Mouse (Mus musculus) MEL (cell line): Measurements from ENCODE around the gene Arl6ip5. TPM values are rescaled to one million over a fixed set of nuclear protein-coding genes. Genes with fewer than 3 reads are reported as not detected.

Source experiments
- DNase-seq: peaks from one replicate; pipeline ENCODE4 v3.0.0; 2011; ENCODE audit warnings: low read depth, low spot score
- H3K27ac ChIP-seq: 2 replicates; pipeline ENCODE4 v1.5.1; 2012; ENCODE audit warnings: low read depth, mild to moderate bottlenecking, control low read depth, low read length, moderate library complexity; ENCODE audit not compliant: control insufficient read depth
- H3K27me3 ChIP-seq, 2 experiments: fragments of 150-350 bp in 1 of 2; sonication (generic) in 1 of 2; 2 replicates each; pipeline ENCODE4 v1.6.1; 2012; ENCODE audit warnings: low read length in 2 of 2, mild to moderate bottlenecking in 2 of 2, improper control_type of control experiment in 1 of 2, moderate library complexity in 1 of 2; ENCODE audit not compliant: insufficient read depth in 2 of 2, control insufficient read depth in 1 of 2
- H3K36me3 ChIP-seq, 2 experiments: 2 replicates each; pipeline ENCODE4 v1.6.1; 2012 to 2014; ENCODE audit warnings: low read length in 2 of 2, improper control_type of control experiment in 1 of 2, inconsistent platforms in 1 of 2, mild to moderate bottlenecking in 1 of 2; ENCODE audit not compliant: insufficient read depth in 2 of 2, control insufficient read depth in 1 of 2
- H3K4me1 ChIP-seq, 2 experiments: fragments of 150-350 bp in 1 of 2; sonication (generic) in 1 of 2; 2 replicates each; pipeline ENCODE4 v1.6.1; 2012; ENCODE audit warnings: low read length in 2 of 2, improper control_type of control experiment in 1 of 2, mild to moderate bottlenecking in 1 of 2; ENCODE audit not compliant: insufficient read depth in 2 of 2, control insufficient read depth in 1 of 2
- H3K4me3 ChIP-seq, 2 experiments: fragments of 150-350 bp in 1 of 2; sonication (generic) in 1 of 2; 2 replicates each; pipeline ENCODE4 v1.5.1; 2012; ENCODE audit warnings: low read depth in 2 of 2, low read length in 2 of 2, mild to moderate bottlenecking in 2 of 2, moderate library complexity in 2 of 2, control low read depth in 1 of 2, improper control_type of control experiment in 1 of 2; ENCODE audit not compliant: control insufficient read depth in 1 of 2, insufficient read depth in 1 of 2
- H3K79me2 ChIP-seq: 2 replicates; pipeline ENCODE4 v1.6.1; 2012; ENCODE audit warnings: mild to moderate bottlenecking, low read length, moderate library complexity; ENCODE audit not compliant: control insufficient read depth, poor library complexity, insufficient read depth
- H3K9ac ChIP-seq: 2 replicates; pipeline ENCODE4 v1.6.1; 2012; ENCODE audit warnings: low read depth, mild to moderate bottlenecking, control low read depth, low read length, moderate library complexity; ENCODE audit not compliant: control insufficient read depth, poor library complexity, severe bottlenecking
- H3K9me3 ChIP-seq: fragments of 150-350 bp; sonication (generic); replicated peaks from 2 replicates; pipeline ENCODE4 v1.6.1; 2012; ENCODE audit warnings: mild to moderate bottlenecking, low read length, improper control_type of control experiment, moderate library complexity; ENCODE audit not compliant: insufficient read depth
- CHD1 ChIP-seq: IDR thresholded peaks from 2 replicates; pipeline ENCODE4 v1.6.1; 2012; ENCODE audit warnings: low read depth, mild to moderate bottlenecking, inconsistent platforms, low read length, improper control_type of control experiment
- ELF1 ChIP-seq: IDR thresholded peaks from 2 replicates; pipeline ENCODE4 v1.6.1; 2014; ENCODE audit warnings: low read depth, mild to moderate bottlenecking, inconsistent platforms, low read length, improper control_type of control experiment, moderate library complexity
- ETS1 ChIP-seq: IDR thresholded peaks from 2 replicates; pipeline ENCODE4 v1.6.1; 2012; ENCODE audit warnings: low read depth, mild to moderate bottlenecking, inconsistent platforms, low read length, improper control_type of control experiment, moderate library complexity
- GATA1 ChIP-seq: IDR thresholded peaks from 2 replicates; pipeline ENCODE4 v1.6.1; 2011; ENCODE audit warnings: low read depth, low read length, improper control_type of control experiment
- HCFC1 ChIP-seq: IDR thresholded peaks from 2 replicates; pipeline ENCODE4 v1.6.1; 2012; ENCODE audit warnings: low read depth, mild to moderate bottlenecking, inconsistent platforms, low read length, improper control_type of control experiment, moderate library complexity
- MAFK ChIP-seq: IDR thresholded peaks from 2 replicates; pipeline ENCODE4 v1.6.1; 2011; ENCODE audit warnings: low read depth, mild to moderate bottlenecking, low read length, improper control_type of control experiment, borderline replicate concordance
- MAX ChIP-seq: IDR thresholded peaks from 2 replicates; pipeline ENCODE4 v1.6.1; 2011; ENCODE audit warnings: low read length, improper control_type of control experiment
- MAZ ChIP-seq: IDR thresholded peaks from 2 replicates; pipeline ENCODE4 v1.6.1; 2012; ENCODE audit warnings: low read depth, mild to moderate bottlenecking, inconsistent platforms, low read length, improper control_type of control experiment
- MXI1 ChIP-seq: IDR thresholded peaks from 2 replicates; pipeline ENCODE4 v1.6.1; 2011; ENCODE audit warnings: mild to moderate bottlenecking, low read depth, low read length, improper control_type of control experiment
- MYC ChIP-seq: IDR thresholded peaks from 2 replicates; pipeline ENCODE4 v1.6.1; 2011; ENCODE audit warnings: low read depth, mild to moderate bottlenecking, low read length, improper control_type of control experiment, moderate library complexity
- NELFE ChIP-seq: IDR thresholded peaks from 2 replicates; pipeline ENCODE4 v1.6.1; 2011; ENCODE audit warnings: low read depth, low read length, improper control_type of control experiment
- NRF1 ChIP-seq: IDR thresholded peaks from 2 replicates; pipeline ENCODE4 v1.6.1; 2014; ENCODE audit warnings: low read depth, mild to moderate bottlenecking, inconsistent platforms, low read length, improper control_type of control experiment, moderate library complexity; ENCODE audit not compliant: poor library complexity, insufficient read depth, severe bottlenecking
- POLR2A ChIP-seq, 2 experiments: IDR thresholded peaks; 2 replicates each; pipeline ENCODE4 v1.6.1; 2011 to 2012; ENCODE audit warnings: low read length in 2 of 2, mild to moderate bottlenecking in 2 of 2, control low read depth in 1 of 2, improper control_type of control experiment in 1 of 2, low read depth in 1 of 2, moderate library complexity in 1 of 2; ENCODE audit not compliant: control insufficient read depth in 1 of 2, insufficient read depth in 1 of 2, poor library complexity in 1 of 2
- RCOR1 ChIP-seq: IDR thresholded peaks from 2 replicates; pipeline ENCODE4 v1.6.1; 2012; ENCODE audit warnings: low read depth, mild to moderate bottlenecking, inconsistent platforms, low read length, improper control_type of control experiment
- SIN3A ChIP-seq: IDR thresholded peaks from 2 replicates; pipeline ENCODE4 v1.6.1; 2012; ENCODE audit warnings: low read length, improper control_type of control experiment, inconsistent platforms
- SMC3 ChIP-seq: IDR thresholded peaks from 2 replicates; pipeline ENCODE4 v1.6.1; 2011; ENCODE audit warnings: low read depth, low read length, improper control_type of control experiment
- TBP ChIP-seq: IDR thresholded peaks from 2 replicates; pipeline ENCODE4 v1.8.0; 2011; ENCODE audit warnings: low read depth, low read length, improper control_type of control experiment
- TCF12 ChIP-seq: IDR thresholded peaks from 2 replicates; pipeline ENCODE4 v1.6.1; 2014; ENCODE audit warnings: low read depth, mild to moderate bottlenecking, inconsistent platforms, low read length, improper control_type of control experiment, moderate library complexity
- USF1 ChIP-seq: IDR thresholded peaks from 2 replicates; pipeline ENCODE4 v1.6.1; 2014; ENCODE audit warnings: low read depth, mild to moderate bottlenecking, inconsistent platforms, low read length, improper control_type of control experiment, moderate library complexity
- ZKSCAN1 ChIP-seq: IDR thresholded peaks from 2 replicates; pipeline ENCODE4 v1.6.1; 2012; ENCODE audit warnings: low read depth, mild to moderate bottlenecking, inconsistent platforms, low read length, improper control_type of control experiment, moderate library complexity
- ZMIZ1 ChIP-seq: IDR thresholded peaks from 2 replicates; pipeline ENCODE4 v1.6.1; 2012; ENCODE audit warnings: low read depth, mild to moderate bottlenecking, inconsistent platforms, low read length, improper control_type of control experiment, moderate library complexity
- ZNF384 ChIP-seq: IDR thresholded peaks from 2 replicates; pipeline ENCODE4 v1.6.1; 2012; ENCODE audit warnings: low read depth, mild to moderate bottlenecking, inconsistent platforms, low read length, improper control_type of control experiment
- polyA plus RNA-seq, 2 experiments: library from polyadenylated mRNA; stranded (reverse) in 1 of 2; unstranded in 1 of 2; fragments of >175 nt in 1 of 2; fragments of >200 nt in 1 of 2; gene quantifications; 2 replicates each; pipeline versions ENCODE4 v1.2.1 to v1.2.4; 2012; ENCODE audit warnings: low replicate concordance in 2 of 2, low read depth in 1 of 2; ENCODE audit not compliant: insufficient read length in 2 of 2, insufficient read depth in 1 of 2, missing spikeins in 1 of 2
- total RNA-seq: library from RNA; depleted of rRNA; stranded (reverse); fragments of 300-350 nt; gene quantifications from 2 replicates; pipeline ENCODE4 v1.2.3, GENCODE M21; 2012; rRNA removed

Gene Arl6ip5
- 38.2 and 39.4 TPM in 2 replicates for total RNA-seq
- 100 to 1,000 TPM in 1 of 2 experiments, not detected in 1; 113 TPM for polyA plus RNA-seq

DNA sequence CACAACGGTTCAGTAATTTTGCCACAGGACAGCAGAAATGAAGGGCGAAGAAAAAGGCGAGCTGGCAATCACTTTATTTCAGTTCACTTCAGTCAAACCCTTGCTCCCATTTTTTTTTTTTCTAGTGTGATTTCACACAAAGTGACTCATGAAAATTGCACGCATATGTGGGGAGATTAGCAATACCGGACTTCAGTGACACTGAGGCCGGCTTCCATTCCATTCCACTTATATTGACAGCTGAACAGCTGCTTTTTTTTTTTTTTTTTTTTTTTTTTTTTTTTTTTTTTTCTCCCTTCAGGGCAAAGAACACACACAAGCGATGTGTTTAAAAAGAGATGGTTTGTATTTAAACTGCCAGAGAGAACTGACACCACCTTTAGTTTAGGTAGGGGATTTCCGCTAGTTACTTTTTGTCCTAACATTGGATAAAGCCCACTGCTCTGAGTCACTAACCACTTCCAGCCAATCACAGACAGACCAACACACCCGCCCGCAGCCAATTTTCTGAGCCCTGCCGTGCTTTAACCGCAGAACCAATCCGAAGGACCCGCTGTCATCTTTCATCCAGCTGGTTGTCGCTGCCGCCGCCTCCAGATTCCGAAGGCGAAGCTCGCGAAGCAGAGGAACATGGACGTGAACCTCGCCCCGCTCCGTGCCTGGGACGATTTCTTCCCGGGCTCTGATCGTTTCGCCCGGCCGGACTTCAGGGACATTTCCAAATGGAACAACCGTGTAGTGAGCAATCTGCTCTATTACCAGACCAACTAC, at the start of gene Arl6ip5:
Gene Arl6ip5 (plus strand): TSS at position 499 of the 771 bp plus-strand sequence.
- peaks cover 24 to 29% of the 10 kb centered on the region in 2 experiments for H3K4me1 ChIP-seq
- TF ChIP-seq ELF1 (no peak), USF1 (no peak), SIN3A (peak; percentile 96), ETS1 (peak; percentile 77), RCOR1 (peak; percentile 72), MAX (peak; percentile 39; the same call in 1 of the 2 replicates), ZKSCAN1 (no peak), MYC (0 out of 2 replicates have a peak, but pooled peaks have one; percentile 24), ZMIZ1 (peak; percentile 51; the same call in 1 of the 2 replicates), TCF12 (peak; percentile 66; the same call in 1 of the 2 replicates), HCFC1 (peak; percentile 83), CHD1 (peak; percentile 68; the same call in 1 of the 2 replicates), NELFE (peak; percentile 48), MAZ (peak; percentile 57; the same call in 1 of the 2 replicates), POLR2A (IDR thresholded peaks at IDR 0.05; ENCODE audit: control insufficient read depth in 1 of 2, insufficient read depth in 1 of 2, low read depth in 1 of 2, low read length in 2 of 2, poor library complexity in 1 of 2) (peak; percentile 55 to 60; a peak in 3 of 4 replicates), GATA1 (0 out of 2 replicates have a peak, but pooled peaks have one; percentile 18), ZNF384 (peak; percentile 96), SMC3 (no peak), MXI1 (peak; percentile 73), TBP (peak; percentile 68; the same call in 1 of the 2 replicates), MAFK (no peak), NRF1 (no peak)
- DNase-seq: peak; percentile 97

More for the DNA sequence above, at the start of gene Arl6ip5:
- Histone ChIP-seq H3K79me2 (peaks cover 29% of the 10 kb centered on the region), H3K4me3 (peak within 1 kb of the TSS; percentile 84 to 93), H3K27ac (peak within 1 kb of the TSS; percentile 85), H3K27me3 (no peaks in the 10 kb centered on the region), H3K9me3 (no peaks in the 10 kb centered on the region), H3K9ac (peak within 1 kb of the TSS; percentile 94), H3K36me3 (peaks cover 0 to 44% of the 10 kb centered on the region in 2 experiments; a peak in 3 of 4 replicates)
